Mouse (Mus musculus): ENCODE measurements around the gene Gm9857. TPM values are rescaled to one million over a fixed set of nuclear protein-coding genes. Genes with fewer than 3 reads are reported as not detected.

The Gm9857 gene
- polyA plus RNA-seq (2012; ENCODE audit: insufficient read depth, insufficient read length, missing spikeins): not detected in 2 replicates

GRCm38 (mm10) chr3:108940001-108940633 is at the start of gene Gm9857:
Gene Gm9857 (minus strand): TSS chr3:108940445.
- Histone ChIP-seq H3K27ac (ENCODE audit: insufficient read depth, low read depth, low read length) (no peak within 1 kb of the TSS), H3K4me1 (ENCODE audit: control insufficient read depth, insufficient read depth, low read length) (no peaks in the 10 kb centered on the region), H3K4me3 (ENCODE audit: insufficient read depth, low read length) (no peak within 1 kb of the TSS)
- TF ChIP-seq CTCF (IDR thresholded peaks at IDR 0.05; ENCODE audit: low read depth, low read length): no peak
- no peak for TF ChIP-seq POLR2A (IDR thresholded peaks at IDR 0.05; ENCODE audit: borderline replicate concordance, low read depth, low read length)

- H3K27ac ChIP-seq (ENCODE audit: insufficient read depth, low read depth, low read length): no peak overlapping the region
- peaks cover 10% of the 10 kb centered on the region for H3K4me1 ChIP-seq (ENCODE audit: control insufficient read depth, insufficient read depth, low read length)
- no peak overlapping the region for H3K4me3 ChIP-seq (ENCODE audit: insufficient read depth, low read length)
- TF ChIP-seq CTCF (IDR thresholded peaks at IDR 0.05; ENCODE audit: low read depth, low read length): no peak
- TF ChIP-seq POLR2A (IDR thresholded peaks at IDR 0.05; ENCODE audit: borderline replicate concordance, low read depth, low read length): no peak
Observed at GRCm38 (mm10) chr3:108987009-108987659, 46.9 kb upstream of the Gm9857 start.

DNA sequence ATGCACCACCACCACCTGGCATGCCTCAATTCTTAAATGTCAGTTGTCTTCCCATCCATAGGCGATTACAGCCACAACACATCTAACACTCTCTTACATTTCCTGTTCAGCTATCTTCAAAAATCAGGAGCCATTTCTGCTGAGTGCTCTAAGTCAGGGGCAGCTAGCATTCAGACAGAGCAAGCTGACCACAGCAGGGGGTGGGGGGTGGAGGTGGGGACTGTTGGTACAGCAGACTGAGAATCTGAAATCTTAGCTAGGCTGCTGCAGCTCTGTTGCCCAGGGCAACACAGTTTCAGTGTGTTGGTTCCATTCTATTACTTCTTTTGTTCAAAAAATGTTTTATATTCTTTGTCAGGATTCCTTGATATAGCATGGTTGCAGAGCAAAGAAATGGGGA is 46.3 kb upstream of the Gm9857 start:
- H3K4me3 ChIP-seq (ENCODE audit: insufficient read depth, low read length): no peak overlapping the region
- no peak overlapping the region for H3K27ac ChIP-seq (ENCODE audit: insufficient read depth, low read depth, low read length)
- peaks cover 10% of the 10 kb centered on the region for H3K4me1 ChIP-seq (ENCODE audit: control insufficient read depth, insufficient read depth, low read length)
- TF ChIP-seq POLR2A (IDR thresholded peaks at IDR 0.05; ENCODE audit: borderline replicate concordance, low read depth, low read length) (no peak), CTCF (IDR thresholded peaks at IDR 0.05; ENCODE audit: low read depth, low read length) (no peak)

DNA sequence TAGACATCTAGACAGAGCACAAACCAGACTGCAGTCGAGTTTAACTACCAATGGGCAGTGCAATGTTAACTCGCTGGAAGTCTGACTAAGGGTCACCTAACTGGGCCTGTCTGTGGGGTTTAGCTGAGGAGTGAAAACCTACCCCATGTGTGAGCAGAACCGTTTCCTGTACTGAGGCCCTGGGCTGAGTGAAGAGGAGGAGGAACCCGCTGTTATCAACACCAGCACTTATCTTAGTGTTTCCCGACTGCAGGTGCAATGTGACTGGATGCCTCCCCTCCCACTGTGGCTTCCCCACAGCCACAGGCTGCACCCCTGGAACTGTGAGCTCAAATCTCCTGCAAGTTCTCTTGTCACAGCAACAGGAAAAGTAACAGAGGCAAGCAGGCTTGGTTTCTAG is 43.7 kb upstream of the Gm9857 start:
- H3K4me1 ChIP-seq (ENCODE audit: control insufficient read depth, insufficient read depth, low read length): no peaks in the 10 kb centered on the region
- TF ChIP-seq POLR2A (IDR thresholded peaks at IDR 0.05; ENCODE audit: borderline replicate concordance, low read depth, low read length) (no peak), CTCF (IDR thresholded peaks at IDR 0.05; ENCODE audit: low read depth, low read length) (no peak)
- no peak overlapping the region for H3K27ac ChIP-seq (ENCODE audit: insufficient read depth, low read depth, low read length)
- no peak overlapping the region for H3K4me3 ChIP-seq (ENCODE audit: insufficient read depth, low read length)

- Histone ChIP-seq H3K4me1 (ENCODE audit: control insufficient read depth, insufficient read depth, low read length) (no peaks in the 10 kb centered on the region), H3K4me3 (ENCODE audit: insufficient read depth, low read length) (no peak overlapping the region), H3K27ac (ENCODE audit: insufficient read depth, low read depth, low read length) (no peak overlapping the region)
- TF ChIP-seq CTCF (IDR thresholded peaks at IDR 0.05; ENCODE audit: low read depth, low read length): no peak
- TF ChIP-seq POLR2A (IDR thresholded peaks at IDR 0.05; ENCODE audit: borderline replicate concordance, low read depth, low read length): no peak
Observed at GRCm38 (mm10) chr3:108981946-108982345, 41.7 kb upstream of the Gm9857 start.

DNA sequence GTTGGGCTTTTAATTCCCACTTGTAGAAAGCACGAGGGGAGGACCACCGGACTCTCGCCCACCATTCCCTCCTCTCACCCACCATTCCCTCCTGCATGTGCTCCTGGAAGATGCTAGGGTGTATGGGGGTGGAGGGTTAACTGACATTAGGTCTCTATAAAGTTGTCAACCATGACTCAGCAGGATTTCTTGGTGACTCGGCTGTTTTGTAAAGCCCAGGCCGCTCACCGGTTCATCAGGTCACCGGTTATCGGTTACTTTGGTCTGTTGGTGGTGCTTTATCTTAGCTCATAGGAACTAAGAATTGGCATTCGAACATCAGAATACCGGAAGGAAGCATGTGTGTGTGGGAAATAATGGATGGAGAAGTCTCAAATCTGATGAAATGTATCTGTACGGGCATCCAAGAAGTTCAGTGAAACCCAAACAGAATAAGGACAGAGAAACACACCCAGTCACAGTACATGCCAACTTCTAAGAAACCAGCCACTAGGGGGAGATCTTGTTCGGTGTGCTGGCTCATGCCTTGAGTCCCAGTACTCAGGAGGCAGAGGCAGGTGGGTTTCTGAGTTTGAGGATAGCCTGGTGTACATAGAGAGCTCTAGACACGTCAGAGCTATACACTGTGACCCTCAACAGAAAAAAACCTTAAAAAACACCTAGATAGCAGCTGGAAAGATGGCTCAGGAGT is 37.2 kb upstream of the Gm9857 start:
- TF ChIP-seq CTCF (IDR thresholded peaks at IDR 0.05; ENCODE audit: low read depth, low read length) (peak; percentile 29; the same call in 1 of the 2 replicates), POLR2A (IDR thresholded peaks at IDR 0.05; ENCODE audit: borderline replicate concordance, low read depth, low read length) (no peak)
- Histone ChIP-seq H3K27ac (ENCODE audit: insufficient read depth, low read depth, low read length) (no peak overlapping the region), H3K4me1 (ENCODE audit: control insufficient read depth, insufficient read depth, low read length) (no peaks in the 10 kb centered on the region), H3K4me3 (ENCODE audit: insufficient read depth, low read length) (no peak overlapping the region)

- Histone ChIP-seq H3K4me3 (ENCODE audit: insufficient read depth, low read length) (no peak overlapping the region), H3K4me1 (ENCODE audit: control insufficient read depth, insufficient read depth, low read length) (no peaks in the 10 kb centered on the region), H3K27ac (ENCODE audit: insufficient read depth, low read depth, low read length) (no peak overlapping the region)
- TF ChIP-seq CTCF (IDR thresholded peaks at IDR 0.05; ENCODE audit: low read depth, low read length): no peak
- no peak for TF ChIP-seq POLR2A (IDR thresholded peaks at IDR 0.05; ENCODE audit: borderline replicate concordance, low read depth, low read length)
Observed at GRCm38 (mm10) chr3:108974920-108975485, 34.8 kb upstream of the Gm9857 start.

DNA sequence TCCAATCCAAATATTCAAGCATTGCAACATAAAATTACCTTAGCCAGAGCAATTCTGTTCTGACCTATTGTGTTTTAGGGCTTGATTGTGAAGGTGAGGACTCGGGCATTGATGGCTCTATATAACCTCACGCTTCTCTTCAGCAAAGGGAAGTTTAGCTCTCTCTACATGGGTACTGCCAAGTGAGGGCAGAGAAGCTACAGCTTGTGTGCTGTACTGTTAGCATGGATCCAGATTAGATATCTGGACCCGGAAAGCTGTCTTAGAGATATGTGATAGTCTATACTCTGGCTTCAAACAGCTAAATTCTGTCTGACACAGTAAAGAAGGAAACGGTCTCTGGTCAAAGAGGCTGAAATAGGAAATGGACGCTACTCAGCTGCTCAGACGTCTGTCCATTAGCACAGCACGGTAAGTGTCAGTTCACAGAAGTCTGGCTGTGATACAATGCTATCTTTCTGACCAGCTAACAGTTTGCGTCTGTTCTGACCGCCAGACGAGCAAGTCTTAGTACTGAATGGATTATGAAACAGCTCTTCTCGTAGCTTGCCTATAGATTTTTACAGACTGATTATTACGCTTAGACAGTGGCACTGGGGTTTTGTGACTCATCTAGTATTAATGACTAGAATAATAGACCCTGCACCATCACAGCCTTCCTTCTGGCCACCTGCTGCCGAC is 33.9 kb upstream of the Gm9857 start:
- Histone ChIP-seq H3K27ac (ENCODE audit: insufficient read depth, low read depth, low read length) (no peak overlapping the region), H3K4me1 (ENCODE audit: control insufficient read depth, insufficient read depth, low read length) (no peaks in the 10 kb centered on the region), H3K4me3 (ENCODE audit: insufficient read depth, low read length) (no peak overlapping the region)
- no peak for TF ChIP-seq POLR2A (IDR thresholded peaks at IDR 0.05; ENCODE audit: borderline replicate concordance, low read depth, low read length)
- TF ChIP-seq CTCF (IDR thresholded peaks at IDR 0.05; ENCODE audit: low read depth, low read length): no peak

- no peak overlapping the region for H3K4me3 ChIP-seq (ENCODE audit: insufficient read depth, low read length)
- no peak overlapping the region for H3K27ac ChIP-seq (ENCODE audit: insufficient read depth, low read depth, low read length)
- H3K4me1 ChIP-seq (ENCODE audit: control insufficient read depth, insufficient read depth, low read length): peaks cover 3% of the 10 kb centered on the region; the same call in 1 of the 2 replicates
- TF ChIP-seq CTCF (IDR thresholded peaks at IDR 0.05; ENCODE audit: low read depth, low read length): no peak
- no peak for TF ChIP-seq POLR2A (IDR thresholded peaks at IDR 0.05; ENCODE audit: borderline replicate concordance, low read depth, low read length)
Observed at GRCm38 (mm10) chr3:108966051-108966450, 25.8 kb upstream of the Gm9857 start.

Measured in bone marrow macrophage, adult 2 months (primary cell).